Mouse (Mus musculus) CH12.LX (cell line): ENCODE results near the gene Gm9913.

ENCODE experiments used
- BHLHE40 ChIP-seq: IDR thresholded peaks from 2 replicates; pipeline ENCODE4 v1.6.1; 2011; ENCODE audit warnings: mild to moderate bottlenecking, low read depth, low read length, improper control_type of control experiment
- CTCF ChIP-seq, 2 experiments: IDR thresholded peaks in 1 of 2; conservative IDR thresholded peaks in 1 of 2; 2 replicates each; pipeline ENCODE4 v1.5.1; 2011 to 2012; ENCODE audit warnings: low read depth in 2 of 2, low read length in 2 of 2, improper control_type of control experiment in 1 of 2, inconsistent platforms in 1 of 2, mild to moderate bottlenecking in 1 of 2, moderate library complexity in 1 of 2
- EP300 ChIP-seq: IDR thresholded peaks from 2 replicates; pipeline ENCODE4 v1.6.1; 2011; ENCODE audit warnings: low read length, improper control_type of control experiment
- GABPA ChIP-seq: IDR thresholded peaks from 2 replicates; pipeline ENCODE4 v1.6.1; 2012; ENCODE audit warnings: low read depth, low read length, improper control_type of control experiment, inconsistent platforms; ENCODE audit not compliant: insufficient replicate concordance
- JUND ChIP-seq: conservative IDR thresholded peaks from 2 replicates; pipeline ENCODE4 v1.6.1; 2011; ENCODE audit warnings: low read depth, low read length, improper control_type of control experiment
- POLR2A ChIP-seq: IDR thresholded peaks from 2 replicates; pipeline ENCODE4 v1.6.1; 2011; ENCODE audit warnings: low read depth, mild to moderate bottlenecking, improper control_type of control experiment, low read length
- POLR2AphosphoS2 ChIP-seq: IDR thresholded peaks from 2 replicates; pipeline ENCODE4 v1.6.1; 2011; ENCODE audit warnings: low read depth, low read length, improper control_type of control experiment
- USF1 ChIP-seq: IDR thresholded peaks from 2 replicates; pipeline ENCODE4 v1.6.1; 2014; ENCODE audit warnings: low read depth, mild to moderate bottlenecking, inconsistent platforms, low read length, improper control_type of control experiment
- ZC3H11A ChIP-seq: IDR thresholded peaks from 2 replicates; pipeline ENCODE4 v1.6.1; 2012; ENCODE audit warnings: low read depth, mild to moderate bottlenecking, inconsistent platforms, low read length, improper control_type of control experiment

DNA sequence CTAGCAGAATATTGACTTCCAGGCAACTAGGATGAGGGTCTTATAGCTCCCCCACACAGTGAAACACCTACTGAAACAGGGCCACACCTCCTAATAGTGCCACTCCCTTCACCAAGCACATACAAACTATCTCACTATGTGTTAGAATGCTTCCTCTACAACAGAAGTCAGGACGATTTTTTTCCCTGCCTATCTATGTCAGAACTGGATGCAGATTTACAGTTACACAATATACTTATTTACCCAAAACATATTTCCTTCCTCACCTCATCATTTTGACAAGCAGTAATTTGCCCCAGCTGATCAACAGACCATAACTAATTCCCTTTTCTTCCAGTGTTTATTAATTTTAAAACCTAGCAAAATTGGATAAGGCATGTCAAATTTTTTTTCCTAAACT, 38.8 kb downstream of the Gm9913 start:
- TF ChIP-seq USF1 (no peak), CTCF (conservative IDR thresholded peaks at IDR 0.05 in 1 of 2, IDR thresholded peaks at IDR 0.05 in 1 of 2; ENCODE audit: low read depth in 2 of 2, low read length in 2 of 2) (no peak), EP300 (no peak), POLR2AphosphoS2 (no peak), ZC3H11A (no peak), POLR2A (no peak), JUND (no peak), BHLHE40 (no peak), GABPA (no peak)
